ENCODE assay signal across 24 mouse cellular contexts in genomic region chr1:72728781-72729180, GRCm38 (mm10). TPM values are rescaled to one million over a fixed set of nuclear protein-coding genes. Genes with fewer than 3 reads are reported as not detected.
"Had no signal": no experiment of that assay in that cellular context is flagged by ENCODE, and none has a peak within 500 bp of the region (broad histone marks: within the 10 kb centered on the region; RNA-seq: fewer than 3 reads in every experiment).

No protein-coding gene starts in this region.

- H3K9me3 ChIP-seq: liver, embryonic 13.5 days; stomach, embryonic 15.5 days had no signal

- DNase-seq: kidney, adult 9 months; kidney, postnatal 14 days; layer of hippocampus, adult 9-11 months; liver, embryonic 13.5 days; lung, adult 2 months; lung, postnatal 14 days; lung, postnatal 4 days; midbrain, embryonic 14.5 days; retina, postnatal 1 day; right cerebral cortex, postnatal 25 days; spleen, adult 18-20 months; thymus, postnatal 25 days had no signal

- H3K36me3 ChIP-seq: liver, embryonic 13.5 days; stomach, embryonic 15.5 days had no signal

- H3K27ac ChIP-seq: layer of hippocampus, adult 2 months; liver, embryonic 13.5 days; stomach, embryonic 15.5 days had no signal

- ATAC-seq: hindbrain, embryonic 16.5 days; inflammation-experienced regulatory T-cells, adult 6 months had no signal

- H3K4me3 ChIP-seq: layer of hippocampus, adult 2 months; liver, embryonic 13.5 days; stomach, embryonic 15.5 days had no signal

- H3K27me3 ChIP-seq: liver, embryonic 13.5 days; stomach, embryonic 15.5 days had no signal

- H3K4me2 ChIP-seq: liver, embryonic 13.5 days; midbrain, embryonic 11.5 days; stomach, embryonic 15.5 days had no signal

- H3K4me1 ChIP-seq: liver, embryonic 13.5 days; stomach, embryonic 15.5 days had no signal

- H3K9ac ChIP-seq: liver, embryonic 13.5 days; stomach, embryonic 15.5 days had no signal

RNA-seq across cellular contexts. Expression of gene Ankar, which starts 28.4 kb away (rescaled TPM):
- polyA plus RNA-seq: hindbrain, embryonic 16.5 days; large intestine, adult 2 months; limb, embryonic 11.5 days; liver, adult 2 months; liver, embryonic 13.5 days; liver, embryonic 16.5 days; lung, adult 2 months; lung, embryonic 16.5 days; midbrain, embryonic 11.5 days; midbrain, embryonic 14.5 days; midbrain, postnatal 0 days; stomach, embryonic 15.5 days; thymus, postnatal 0 days had no signal
